Mouse (Mus musculus) MEL (cell line): Measurements from ENCODE around the gene Usp39. TPM values are rescaled to one million over a fixed set of nuclear protein-coding genes. Genes with fewer than 3 reads are reported as not detected.

Source experiments
- DNase-seq: peaks from one replicate; pipeline ENCODE4 v3.0.0; 2011; ENCODE audit warnings: low read depth, low spot score
- H3K27ac ChIP-seq: 2 replicates; pipeline ENCODE4 v1.5.1; 2012; ENCODE audit warnings: low read depth, mild to moderate bottlenecking, control low read depth, low read length, moderate library complexity; ENCODE audit not compliant: control insufficient read depth
- H3K27me3 ChIP-seq, 2 experiments: fragments of 150-350 bp in 1 of 2; sonication (generic) in 1 of 2; 2 replicates each; pipeline ENCODE4 v1.6.1; 2012; ENCODE audit warnings: low read length in 2 of 2, mild to moderate bottlenecking in 2 of 2, improper control_type of control experiment in 1 of 2, moderate library complexity in 1 of 2; ENCODE audit not compliant: insufficient read depth in 2 of 2, control insufficient read depth in 1 of 2
- H3K36me3 ChIP-seq, 2 experiments: 2 replicates each; pipeline ENCODE4 v1.6.1; 2012 to 2014; ENCODE audit warnings: low read length in 2 of 2, improper control_type of control experiment in 1 of 2, inconsistent platforms in 1 of 2, mild to moderate bottlenecking in 1 of 2; ENCODE audit not compliant: insufficient read depth in 2 of 2, control insufficient read depth in 1 of 2
- H3K4me1 ChIP-seq, 2 experiments: fragments of 150-350 bp in 1 of 2; sonication (generic) in 1 of 2; 2 replicates each; pipeline ENCODE4 v1.6.1; 2012; ENCODE audit warnings: low read length in 2 of 2, improper control_type of control experiment in 1 of 2, mild to moderate bottlenecking in 1 of 2; ENCODE audit not compliant: insufficient read depth in 2 of 2, control insufficient read depth in 1 of 2
- H3K4me3 ChIP-seq, 2 experiments: fragments of 150-350 bp in 1 of 2; sonication (generic) in 1 of 2; 2 replicates each; pipeline ENCODE4 v1.5.1; 2012; ENCODE audit warnings: low read depth in 2 of 2, low read length in 2 of 2, mild to moderate bottlenecking in 2 of 2, moderate library complexity in 2 of 2, control low read depth in 1 of 2, improper control_type of control experiment in 1 of 2; ENCODE audit not compliant: control insufficient read depth in 1 of 2, insufficient read depth in 1 of 2
- H3K79me2 ChIP-seq: 2 replicates; pipeline ENCODE4 v1.6.1; 2012; ENCODE audit warnings: mild to moderate bottlenecking, low read length, moderate library complexity; ENCODE audit not compliant: control insufficient read depth, poor library complexity, insufficient read depth
- H3K9ac ChIP-seq: 2 replicates; pipeline ENCODE4 v1.6.1; 2012; ENCODE audit warnings: low read depth, mild to moderate bottlenecking, control low read depth, low read length, moderate library complexity; ENCODE audit not compliant: control insufficient read depth, poor library complexity, severe bottlenecking
- H3K9me3 ChIP-seq: fragments of 150-350 bp; sonication (generic); replicated peaks from 2 replicates; pipeline ENCODE4 v1.6.1; 2012; ENCODE audit warnings: mild to moderate bottlenecking, low read length, improper control_type of control experiment, moderate library complexity; ENCODE audit not compliant: insufficient read depth
- BHLHE40 ChIP-seq: IDR thresholded peaks from 2 replicates; pipeline ENCODE4 v1.6.1; 2012; ENCODE audit warnings: low read depth, mild to moderate bottlenecking, inconsistent platforms, low read length, improper control_type of control experiment, borderline replicate concordance
- CTCF ChIP-seq, 3 experiments: IDR thresholded peaks in 2 of 3; conservative IDR thresholded peaks in 1 of 3; 2 replicates each; pipeline ENCODE4 v1.5.1; 2011 to 2012; ENCODE audit warnings: low read length in 3 of 3, low read depth in 2 of 3, mild to moderate bottlenecking in 2 of 3, improper control_type of control experiment in 1 of 3, inconsistent platforms in 1 of 3, mixed read lengths in 1 of 3, moderate library complexity in 1 of 3; ENCODE audit not compliant: control insufficient read depth in 1 of 3, insufficient read depth in 1 of 3, poor library complexity in 1 of 3, severe bottlenecking in 1 of 3
- E2F4 ChIP-seq: IDR thresholded peaks from 2 replicates; pipeline ENCODE4 v1.6.1; 2011; ENCODE audit warnings: low read depth, low read length, improper control_type of control experiment, borderline replicate concordance
- ELF1 ChIP-seq: IDR thresholded peaks from 2 replicates; pipeline ENCODE4 v1.6.1; 2014; ENCODE audit warnings: low read depth, mild to moderate bottlenecking, inconsistent platforms, low read length, improper control_type of control experiment, moderate library complexity
- GATA1 ChIP-seq: IDR thresholded peaks from 2 replicates; pipeline ENCODE4 v1.6.1; 2011; ENCODE audit warnings: low read depth, low read length, improper control_type of control experiment
- HCFC1 ChIP-seq: IDR thresholded peaks from 2 replicates; pipeline ENCODE4 v1.6.1; 2012; ENCODE audit warnings: low read depth, mild to moderate bottlenecking, inconsistent platforms, low read length, improper control_type of control experiment, moderate library complexity
- JUND ChIP-seq: IDR thresholded peaks from 2 replicates; pipeline ENCODE4 v1.6.1; 2011; ENCODE audit warnings: low read depth, mild to moderate bottlenecking, improper control_type of control experiment, low read length
- MXI1 ChIP-seq: IDR thresholded peaks from 2 replicates; pipeline ENCODE4 v1.6.1; 2011; ENCODE audit warnings: mild to moderate bottlenecking, low read depth, low read length, improper control_type of control experiment
- MYB ChIP-seq: IDR thresholded peaks from 2 replicates; pipeline ENCODE4 v1.6.1; 2011; ENCODE audit warnings: mild to moderate bottlenecking, low read depth, low read length, improper control_type of control experiment
- MYC ChIP-seq: IDR thresholded peaks from 2 replicates; pipeline ENCODE4 v1.6.1; 2011; ENCODE audit warnings: low read depth, mild to moderate bottlenecking, low read length, improper control_type of control experiment, moderate library complexity
- NELFE ChIP-seq: IDR thresholded peaks from 2 replicates; pipeline ENCODE4 v1.6.1; 2011; ENCODE audit warnings: low read depth, low read length, improper control_type of control experiment
- POLR2A ChIP-seq, 2 experiments: IDR thresholded peaks; 2 replicates each; pipeline ENCODE4 v1.6.1; 2011 to 2012; ENCODE audit warnings: low read length in 2 of 2, mild to moderate bottlenecking in 2 of 2, control low read depth in 1 of 2, improper control_type of control experiment in 1 of 2, low read depth in 1 of 2, moderate library complexity in 1 of 2; ENCODE audit not compliant: control insufficient read depth in 1 of 2, insufficient read depth in 1 of 2, poor library complexity in 1 of 2
- POLR2AphosphoS2 ChIP-seq: IDR thresholded peaks from 2 replicates; pipeline ENCODE4 v1.6.1; 2011; ENCODE audit warnings: low read length, improper control_type of control experiment
- POLR2AphosphoS5 ChIP-seq: IDR thresholded peaks from 2 replicates; pipeline ENCODE4 v1.6.1; 2012; ENCODE audit warnings: low read depth, borderline replicate concordance, mild to moderate bottlenecking, inconsistent platforms, low read length, moderate library complexity, mixed read lengths
- RCOR1 ChIP-seq: IDR thresholded peaks from 2 replicates; pipeline ENCODE4 v1.6.1; 2012; ENCODE audit warnings: low read depth, mild to moderate bottlenecking, inconsistent platforms, low read length, improper control_type of control experiment
- SIN3A ChIP-seq: IDR thresholded peaks from 2 replicates; pipeline ENCODE4 v1.6.1; 2012; ENCODE audit warnings: low read length, improper control_type of control experiment, inconsistent platforms
- SMC3 ChIP-seq: IDR thresholded peaks from 2 replicates; pipeline ENCODE4 v1.6.1; 2011; ENCODE audit warnings: low read depth, low read length, improper control_type of control experiment
- TAL1 ChIP-seq: IDR thresholded peaks from 2 replicates; pipeline ENCODE4 v1.6.1; 2012; ENCODE audit warnings: mild to moderate bottlenecking, inconsistent platforms, low read length, moderate library complexity, mixed read lengths
- TCF12 ChIP-seq: IDR thresholded peaks from 2 replicates; pipeline ENCODE4 v1.6.1; 2014; ENCODE audit warnings: low read depth, mild to moderate bottlenecking, inconsistent platforms, low read length, improper control_type of control experiment, moderate library complexity
- UBTF ChIP-seq: IDR thresholded peaks from 2 replicates; pipeline ENCODE4 v1.6.1; 2012; ENCODE audit warnings: low read depth, mild to moderate bottlenecking, inconsistent platforms, low read length, improper control_type of control experiment, moderate library complexity, borderline replicate concordance; ENCODE audit not compliant: insufficient read depth
- ZKSCAN1 ChIP-seq: IDR thresholded peaks from 2 replicates; pipeline ENCODE4 v1.6.1; 2012; ENCODE audit warnings: low read depth, mild to moderate bottlenecking, inconsistent platforms, low read length, improper control_type of control experiment, moderate library complexity
- ZNF384 ChIP-seq: IDR thresholded peaks from 2 replicates; pipeline ENCODE4 v1.6.1; 2012; ENCODE audit warnings: low read depth, mild to moderate bottlenecking, inconsistent platforms, low read length, improper control_type of control experiment
- polyA plus RNA-seq, 2 experiments: library from polyadenylated mRNA; stranded (reverse) in 1 of 2; unstranded in 1 of 2; fragments of >175 nt in 1 of 2; fragments of >200 nt in 1 of 2; gene quantifications; 2 replicates each; pipeline versions ENCODE4 v1.2.1 to v1.2.4; 2012; ENCODE audit warnings: low replicate concordance in 2 of 2, low read depth in 1 of 2; ENCODE audit not compliant: insufficient read length in 2 of 2, insufficient read depth in 1 of 2, missing spikeins in 1 of 2
- total RNA-seq: library from RNA; depleted of rRNA; stranded (reverse); fragments of 300-350 nt; gene quantifications from 2 replicates; pipeline ENCODE4 v1.2.3, GENCODE M21; 2012

Gene Usp39
- total and polyA plus RNA-seq, 3 experiments = 103 to 106 TPM; not detected in 1

- no peaks in the 10 kb centered on the region for H3K9me3 ChIP-seq
- H3K27me3 ChIP-seq = no peaks in the 10 kb centered on the region
- H3K9ac ChIP-seq = no peak overlapping the region
- H3K79me2 ChIP-seq = peaks cover 8% of the 10 kb centered on the region
- no peak overlapping the region for H3K27ac ChIP-seq
- H3K4me1 ChIP-seq = peaks cover 0 to 30% of the 10 kb centered on the region in 2 experiments; a peak in 2 of 4 replicates
- TF ChIP-seq SMC3 = no peak
- no peak for TF ChIP-seq UBTF
- no peak for TF ChIP-seq MYC
- peaks cover 0 to 27% of the 10 kb centered on the region in 2 experiments; a peak in 2 of 4 replicates for H3K36me3 ChIP-seq
- no peak for DNase-seq
- H3K4me3 ChIP-seq = no peak overlapping the region
These were observed 14.4 kb upstream of the Usp39 start for GRCm38 (mm10) chr6:72359343-72359742.

GRCm38 (mm10) chr6:72358086-72358764 lies 13.2 kb upstream of the Usp39 start:
- Histone ChIP-seq H3K9ac (no peak overlapping the region), H3K9me3 (no peaks in the 10 kb centered on the region), H3K27me3 (no peaks in the 10 kb centered on the region), H3K36me3 (peaks cover 0 to 20% of the 10 kb centered on the region in 2 experiments; a peak in 2 of 4 replicates)
- DNase-seq = no peak
- TF ChIP-seq POLR2A (IDR thresholded peaks at IDR 0.05; ENCODE audit: control insufficient read depth in 1 of 2, insufficient read depth in 1 of 2, low read depth in 1 of 2, low read length in 2 of 2, poor library complexity in 1 of 2) = peak in 1 of 2 experiments; percentile 20; a peak in 1 of 4 replicates
- no peak for TF ChIP-seq HCFC1
- no peak for TF ChIP-seq TAL1
- TF ChIP-seq, all 39 proteins: peak for 1
- Histone ChIP-seq H3K4me3 (no peak overlapping the region), H3K4me1 (peaks cover 0 to 21% of the 10 kb centered on the region in 2 experiments; a peak in 2 of 4 replicates), H3K27ac (no peak overlapping the region), H3K79me2 (peaks cover 8% of the 10 kb centered on the region)

GRCm38 (mm10) chr6:72357164-72358079 lies 12.4 kb upstream of the Usp39 start:
- Histone ChIP-seq H3K27ac (no peak overlapping the region), H3K4me3 (no peak overlapping the region), H3K4me1 (peaks cover 0 to 18% of the 10 kb centered on the region in 2 experiments; a peak in 2 of 4 replicates), H3K79me2 (peaks cover 8% of the 10 kb centered on the region), H3K9ac (no peak overlapping the region), H3K9me3 (no peaks in the 10 kb centered on the region), H3K27me3 (no peaks in the 10 kb centered on the region), H3K36me3 (peaks cover under 1 to 15% of the 10 kb centered on the region in 2 experiments)
- DNase-seq = peak; percentile 72
- TF ChIP-seq MXI1 (peak; percentile 26; the same call in 1 of the 2 replicates), RCOR1 (peak; percentile 99), E2F4 (no peak), SIN3A (no peak), MYB (no peak), TCF12 (peak; percentile 88), BHLHE40 (peak; percentile 35; the same call in 1 of the 2 replicates), POLR2AphosphoS2 (no peak; the same call in 1 of the 2 replicates), NELFE (no peak), ELF1 (no peak), HCFC1 (no peak), GATA1 (peak; percentile 83), JUND (no peak), ZNF384 (no peak), CTCF (IDR thresholded peaks at IDR 0.05 in 2 of 3, conservative IDR thresholded peaks at IDR 0.05 in 1 of 3; ENCODE audit: control insufficient read depth in 1 of 3, insufficient read depth in 1 of 3, low read depth in 2 of 3, low read length in 3 of 3, poor library complexity in 1 of 3, severe bottlenecking in 1 of 3) (no peak), POLR2AphosphoS5 (no peak), ZKSCAN1 (no peak)
